Mouse (Mus musculus) olfactory bulb, adult 2 months (tissue): ENCODE data around the gene Apopt1.

Experiments used
- CTCF ChIP-seq: fragments of 200-500 bp; IDR thresholded peaks from 2 replicates; pipeline ENCODE4 v1.5.1; 2012; ENCODE audit warnings: low read depth, mild to moderate bottlenecking, low read length, moderate library complexity; ENCODE audit not compliant: insufficient read depth
- POLR2A ChIP-seq: fragments of 200-500 bp; IDR thresholded peaks from 2 replicates; pipeline ENCODE4 v1.6.1; 2012; ENCODE audit warnings: mild to moderate bottlenecking, low read depth, low read length, moderate library complexity; ENCODE audit not compliant: insufficient read depth

DNA sequence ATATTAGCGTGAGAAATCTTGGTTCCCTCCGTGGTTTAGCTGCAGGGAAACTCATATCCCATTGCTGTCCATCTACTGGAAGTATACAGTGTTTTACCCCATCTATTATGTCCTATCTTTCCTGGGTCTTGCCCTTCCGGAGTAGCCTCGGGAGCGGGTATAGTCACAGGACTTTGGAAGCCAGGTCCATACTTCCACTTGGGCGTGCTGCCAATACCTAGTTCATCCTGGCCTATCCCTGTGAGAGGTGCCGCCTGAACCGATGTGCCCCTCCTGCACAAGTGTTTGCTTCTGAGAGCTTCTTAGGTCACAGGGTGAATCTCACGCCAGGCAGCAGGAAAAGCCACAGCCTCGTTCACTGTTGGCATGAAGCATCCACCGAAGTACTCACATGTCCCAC lies 23.6 kb upstream of the Apopt1 start:
- no peak for TF ChIP-seq CTCF
- no peak for TF ChIP-seq POLR2A
